In the genomic region with DNA sequence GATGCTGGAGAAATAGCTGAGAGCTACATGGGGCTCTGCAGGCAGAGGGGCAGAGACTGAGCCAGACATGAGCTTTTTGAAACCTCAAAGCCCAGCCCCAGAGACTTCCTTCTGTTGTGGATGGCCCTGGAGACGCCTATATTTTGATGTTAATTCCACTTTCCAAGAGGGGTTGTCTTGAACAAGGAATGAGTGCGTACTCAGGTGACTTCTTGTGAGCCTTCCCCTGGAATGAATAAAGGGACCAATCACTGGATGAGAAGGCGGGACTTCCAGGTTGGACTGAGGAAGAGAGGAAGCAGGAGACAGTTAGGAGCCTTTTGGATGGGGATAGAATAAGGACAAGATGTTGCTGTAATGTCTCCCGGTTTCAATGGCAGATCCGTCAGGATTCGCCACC, we compare ENCODE assay signal across 26 mouse cellular contexts.
A peak's percentile ranks its signal among the peaks of the same experiment; 100 is the strongest.
DNase-seq lines count a peak whose midpoint lies in the region; TF ChIP-seq lines count a peak whose summit lies in the region.
"Had no signal": no experiment of that assay in that cellular context is flagged by ENCODE, and none has a peak within 500 bp of the region (broad histone marks: within the 10 kb centered on the region; RNA-seq: fewer than 3 reads in every experiment).

No protein-coding gene starts in this region.

- in situ Hi-C loops in ES-E14 (cut with MboI; ENCODE audit: low sequenced_read_pairs in 2 of 2, unreplicated experiment in 2 of 2), result no loop called here

- intact Hi-C loops in gastrocnemius, postnatal 14 days (cut with DNase I; ENCODE audit: low total_unique reads), result no loop called here

- no peak for TF ChIP-seq CTCF in E14TG2a.4 (conservative IDR thresholded peaks at IDR 0.05; ENCODE audit: low read length)

- H3K4me1 ChIP-seq in E14TG2a.4 (replicated peaks; ENCODE audit: low read depth, low read length), result peaks cover 50% of the 10 kb centered on the region
- peaks cover 5 to 8% of the 10 kb centered on the region in 2 experiments for H3K4me1 ChIP-seq in ES-E14 (ENCODE audit: control insufficient read depth in 2 of 2, insufficient read depth in 2 of 2, low read length in 2 of 2, poor library complexity in 1 of 2)
- H3K4me1 ChIP-seq: hindbrain, embryonic 15.5 days had no signal

- peak overlapping the region; percentile 88 for H3K27ac ChIP-seq in ES-E14 (ENCODE audit: insufficient read depth, low read depth, low read length, poor library complexity, severe bottlenecking)
- H3K27ac ChIP-seq: embryonic facial prominence, embryonic 10.5 days; embryonic facial prominence, embryonic 13.5 days; forebrain, embryonic 10.5 days; gastrocnemius, adult 2 months; heart, adult 2 months; heart, embryonic 10.5 days; heart, embryonic 13.5 days; hindbrain, embryonic 15.5 days had no signal

- no peaks in the 10 kb centered on the region for H3K27me3 ChIP-seq in E14TG2a.4 (ENCODE audit: insufficient read depth, low read length)
- H3K27me3 ChIP-seq: embryonic facial prominence, embryonic 13.5 days; heart, embryonic 13.5 days; hindbrain, embryonic 15.5 days had no signal

- DNase-seq in ES-E14 (ENCODE audit: low read depth, low spot score) (peak; percentile 78), ZHBTc4 (ENCODE audit: low read depth, low spot score) (peak; percentile 94)
- DNase-seq in gastrocnemius, postnatal 14 days, result no peak
- DNase-seq in lung, postnatal 10 days, result no peak
- DNase-seq in lung, postnatal 14 days, result no peak
- no peak for DNase-seq in embryo, embryonic 10 days (ENCODE audit: low spot score)
- DNase-seq: adrenal gland, postnatal 10 days; B cell, adult 2 months; cerebellum, adult 18-20 months; cerebellum, adult 9-10 months; cerebellum, postnatal 14 days; embryo, embryonic 11 days; forebrain, postnatal 0 days; gastrocnemius, adult 2 months; gastrocnemius, postnatal 25 days; heart, adult 2 months; heart, postnatal 14 days; heart, postnatal 4 days; kidney, adult 2 months had no signal

- H3K4me3 ChIP-seq in E14TG2a.4 (replicated peaks; ENCODE audit: low read length), result peak overlapping the region; percentile 82
- H3K4me3 ChIP-seq in ES-E14 (ENCODE audit: insufficient read depth in 1 of 2, low read depth in 1 of 2, low read length in 2 of 2, poor library complexity in 1 of 2, severe bottlenecking in 1 of 2), result peak overlapping the region; percentile 68 to 76
- H3K4me3 ChIP-seq: embryonic facial prominence, embryonic 10.5 days; embryonic facial prominence, embryonic 13.5 days; forebrain, embryonic 10.5 days; gastrocnemius, adult 2 months; heart, adult 2 months; heart, embryonic 10.5 days; heart, embryonic 13.5 days; hindbrain, embryonic 15.5 days had no signal

- no peaks in the 10 kb centered on the region for H3K36me3 ChIP-seq in E14TG2a.4 (ENCODE audit: insufficient read depth, low read length)
- H3K36me3 ChIP-seq in ES-E14 (ENCODE audit: control insufficient read depth, insufficient read depth, low read length, poor library complexity, severe bottlenecking), result no peaks in the 10 kb centered on the region
- H3K36me3 ChIP-seq: embryonic facial prominence, embryonic 10.5 days; embryonic facial prominence, embryonic 13.5 days; forebrain, embryonic 10.5 days; heart, embryonic 10.5 days; heart, embryonic 13.5 days; hindbrain, embryonic 15.5 days had no signal

- H3K9ac ChIP-seq in ES-E14 (ENCODE audit: insufficient read depth, low read depth, low read length, poor library complexity, severe bottlenecking), result peak overlapping the region; percentile 66; the same call in 1 of the 2 replicates
- H3K9ac ChIP-seq: embryonic facial prominence, embryonic 13.5 days; forebrain, postnatal 0 days; heart, embryonic 13.5 days; hindbrain, embryonic 15.5 days had no signal

- peaks cover 5% of the 10 kb centered on the region; the same call in 1 of the 2 replicates for H3K9me3 ChIP-seq in E14TG2a.4 (ENCODE audit: low read length)
- H3K9me3 ChIP-seq in ES-E14 (ENCODE audit: control insufficient read depth, insufficient read depth, low read depth, low read length), result no peaks in the 10 kb centered on the region
- H3K9me3 ChIP-seq: embryonic facial prominence, embryonic 10.5 days; embryonic facial prominence, embryonic 13.5 days; forebrain, embryonic 10.5 days; heart, embryonic 10.5 days; heart, embryonic 13.5 days; hindbrain, embryonic 15.5 days had no signal

TF ChIP-seq in ES-E14, 5 proteins besides CTCF, POLR2A, EP300 and RAD21:
- TF ChIP-seq ZC3H11A (IDR thresholded peaks at IDR 0.05; ENCODE audit: borderline replicate concordance, low read depth, low read length) (no peak), CHD2 (IDR thresholded peaks at IDR 0.05; ENCODE audit: low read depth, low read length) (no peak), HCFC1 (IDR thresholded peaks at IDR 0.05; ENCODE audit: borderline replicate concordance, insufficient read depth, low read length) (no peak), ZNF384 (IDR thresholded peaks at IDR 0.05; ENCODE audit: low read depth, low read length) (no peak), MAFK (IDR thresholded peaks at IDR 0.05; ENCODE audit: insufficient read depth, low read depth, low read length) (no peak)

Comparison
In these comparisons a context has a peak if more than half of its experiments do, and no peak if none do; other contexts are left out.
1. DNase-seq: peak in ES-E14 (single experiment) and ZHBTc4 (single experiment); none in gastrocnemius, postnatal 14 days (single experiment), lung, postnatal 10 days (single experiment), lung, postnatal 14 days (single experiment) and embryo, embryonic 10 days (single experiment).